Mouse (Mus musculus) heart, adult 9 months (tissue): ENCODE measurements around the gene Krt35.

ENCODE experiments used
- DNase-seq, 2 experiments: peaks; one replicate each; pipeline ENCODE4 v3.0.0; 2022; ENCODE audit warnings: low spot score in 2 of 2

Krt35 gene

DNA sequence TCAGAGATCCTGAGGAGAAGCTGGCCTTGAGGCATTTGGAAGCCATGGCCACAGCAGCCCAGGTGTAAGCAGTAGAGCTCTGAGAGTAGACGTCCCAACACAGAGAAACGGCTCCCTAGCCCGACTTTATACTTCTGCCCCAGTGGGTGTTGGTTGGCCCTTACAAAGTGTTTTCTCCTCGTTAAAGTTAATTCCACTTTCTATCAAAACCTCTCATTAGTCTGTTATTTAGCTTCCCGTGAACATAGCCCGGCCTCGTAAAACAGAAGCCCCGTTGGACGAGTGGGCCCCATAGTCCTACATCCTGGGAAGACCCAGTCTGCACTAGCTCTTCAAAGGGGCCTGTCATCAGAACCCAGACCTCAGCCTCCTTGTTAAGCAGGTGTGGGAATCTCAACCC lies at the start of gene Krt35:
Gene Krt35 (minus strand): TSS at position 101 of the 400 bp plus-strand sequence.
- no peak for DNase-seq

DNA sequence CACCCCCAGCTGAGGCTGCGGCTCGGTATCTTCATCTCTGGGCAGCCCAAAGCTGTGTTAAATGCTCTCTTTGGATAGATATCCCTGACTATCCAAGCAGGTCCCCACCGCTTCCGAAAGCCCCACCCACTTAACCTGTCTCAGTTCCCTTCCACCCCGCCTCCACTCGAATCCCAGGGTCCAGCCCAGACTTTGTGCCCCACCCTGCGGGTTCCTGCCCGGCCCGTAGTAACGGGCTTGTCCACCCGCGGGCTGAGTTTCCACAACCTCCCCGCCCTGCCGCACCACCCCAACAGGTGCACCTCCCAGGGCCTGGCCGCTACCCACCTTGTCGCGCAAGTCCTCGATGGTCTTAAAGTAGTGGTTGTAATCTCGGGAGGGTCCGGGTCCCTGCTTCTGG lies 49.1 kb upstream of the Krt35 start:
- DNase-seq: no peak

- DNase-seq: no peak
These were observed 44.9 kb upstream of the Krt35 start for GRCm38 (mm10) chr11:100140966-100141365.

GRCm38 (mm10) chr11:100139391-100139790 lies 43.4 kb upstream of the Krt35 start:
- DNase-seq: no peak

- DNase-seq: no peak
These were observed 42.8 kb upstream of the Krt35 start for GRCm38 (mm10) chr11:100138809-100139208.

DNA sequence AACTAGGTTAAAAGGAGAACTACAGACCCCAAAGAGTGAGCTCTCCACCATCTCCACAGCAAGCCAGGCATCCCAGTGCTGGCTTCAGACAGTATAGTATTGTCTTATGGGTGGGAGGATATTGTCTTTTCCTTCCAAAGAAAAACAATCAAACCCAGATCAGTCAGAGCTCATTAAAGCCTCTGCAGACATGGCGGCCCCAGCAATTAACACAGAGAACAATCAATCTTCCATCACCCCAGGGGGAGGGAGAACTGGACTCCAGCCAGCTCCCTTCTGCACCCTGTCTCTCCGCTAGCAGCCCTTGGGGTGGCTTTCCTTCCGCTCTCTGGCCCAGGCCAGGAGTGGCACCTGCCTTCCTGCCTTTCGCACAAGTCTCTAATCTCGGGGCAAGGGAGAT lies 41.7 kb upstream of the Krt35 start:
- no peak for DNase-seq

- DNase-seq: no peak
These were observed 40.5 kb upstream of the Krt35 start for GRCm38 (mm10) chr11:100136559-100136958.

DNA sequence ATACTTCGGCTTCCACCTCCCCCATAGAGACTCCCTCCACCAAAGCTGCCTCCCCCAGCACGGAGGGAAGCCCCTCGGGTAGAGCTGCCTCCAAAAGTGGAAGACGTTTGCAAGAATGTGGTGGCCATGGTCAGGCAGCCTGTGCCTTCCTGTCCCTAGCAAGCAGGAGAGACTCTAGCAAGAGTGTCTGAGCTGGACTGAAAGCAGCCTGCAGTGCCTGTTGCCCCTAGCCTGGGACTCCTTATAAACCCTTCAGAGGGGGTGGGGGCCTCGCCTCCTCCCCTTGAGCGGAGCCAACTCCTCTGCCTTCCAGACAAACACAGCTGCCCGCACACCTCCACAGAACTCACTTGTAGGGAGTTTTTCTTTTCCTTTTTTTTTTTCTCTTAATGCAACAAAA lies 39.7 kb upstream of the Krt35 start, which contains the start of gene Krt15:
Gene Krt15 (minus strand): TSS at position 198 of the 400 bp plus-strand sequence.
- DNase-seq: no peak

DNA sequence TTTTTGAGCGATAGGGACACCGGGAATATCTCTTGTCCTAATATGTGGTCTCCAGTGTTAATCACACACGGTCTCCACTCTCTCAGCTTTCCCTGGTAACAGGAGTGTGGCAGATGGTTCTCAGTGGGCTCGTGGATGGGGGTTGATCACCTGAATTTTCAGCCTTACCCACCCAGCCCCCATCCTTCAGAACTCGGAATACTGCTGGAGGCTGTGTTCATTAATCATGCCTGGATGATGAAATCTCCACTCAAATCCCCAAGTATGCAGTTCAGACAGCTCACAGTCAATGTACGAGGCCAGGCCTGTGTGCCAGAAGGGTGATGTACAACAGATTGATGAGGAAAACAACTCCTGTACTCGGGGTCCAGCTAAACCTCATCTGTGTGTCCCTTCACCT lies 28.9 kb upstream of the Krt35 start:
- no peak for DNase-seq

DNA sequence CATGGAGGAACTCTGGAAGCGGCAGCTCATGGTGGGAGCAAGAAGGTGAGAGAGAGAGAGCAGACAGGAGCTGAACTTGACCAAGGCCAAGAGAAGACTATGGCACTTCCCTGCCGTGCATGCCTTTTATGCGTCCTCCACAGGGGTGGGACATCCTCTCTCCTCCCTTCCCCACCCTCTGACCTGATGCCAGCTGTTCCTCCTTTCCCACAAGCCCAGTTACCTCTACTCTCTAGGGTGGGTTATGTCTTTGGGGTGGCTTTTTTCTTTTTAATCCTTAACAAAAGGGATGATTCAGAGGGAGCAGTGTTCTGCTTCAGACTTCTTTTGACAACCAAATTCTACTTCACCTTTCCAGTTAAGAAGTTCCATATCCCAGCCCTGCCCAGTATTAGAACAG lies 25.4 kb upstream of the Krt35 start, which contains the start of gene Krt13:
Gene Krt13 (minus strand): TSS at position 101 of the 400 bp plus-strand sequence.
- DNase-seq: no peak

- no peak for DNase-seq
These were observed 24.3 kb upstream of the Krt35 start for GRCm38 (mm10) chr11:100120331-100120730.

- DNase-seq: no peak
These were observed 17.6 kb upstream of the Krt35 start for GRCm38 (mm10) chr11:100113742-100114029.

GRCm38 (mm10) chr11:100112935-100113741 lies 17.1 kb upstream of the Krt35 start:
- DNase-seq: no peak

- no peak for DNase-seq
These were observed 9.6 kb upstream of the Krt35 start, which contains the start of gene Krt36 for GRCm38 (mm10) chr11:100105576-100106122. Krt36 (minus strand) TSS chr11:100105626.

- no peak for DNase-seq
These were observed 6.8 kb upstream of the Krt35 start for GRCm38 (mm10) chr11:100102693-100103429.

- no peak for DNase-seq
These were observed 4.3 kb upstream of the Krt35 start for GRCm38 (mm10) chr11:100100391-100100790.

DNA sequence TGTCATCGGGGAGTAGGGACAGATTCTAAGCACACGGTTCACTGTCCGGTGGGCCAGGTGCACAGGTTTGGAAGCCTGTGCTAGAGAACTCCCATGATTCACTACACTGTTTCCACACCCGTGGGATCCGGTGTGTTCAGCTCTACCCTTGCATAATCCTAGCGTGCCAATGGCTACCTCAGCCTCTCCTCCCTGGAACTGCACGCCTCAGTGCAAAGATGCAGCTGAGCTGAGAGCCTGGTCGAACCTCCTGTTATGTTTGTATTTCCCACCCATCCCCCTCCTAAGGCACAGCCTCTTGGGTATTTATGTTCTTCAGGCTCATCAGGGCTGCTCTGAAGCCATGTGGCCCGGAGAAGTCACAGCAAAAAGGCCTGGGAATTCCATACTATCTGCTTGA lies 1.8 kb upstream of the Krt35 start:
- DNase-seq: no peak

GRCm38 (mm10) chr11:100088378-100089025 lies 7.5 kb downstream of the Krt35 start:
- no peak for DNase-seq

DNA sequence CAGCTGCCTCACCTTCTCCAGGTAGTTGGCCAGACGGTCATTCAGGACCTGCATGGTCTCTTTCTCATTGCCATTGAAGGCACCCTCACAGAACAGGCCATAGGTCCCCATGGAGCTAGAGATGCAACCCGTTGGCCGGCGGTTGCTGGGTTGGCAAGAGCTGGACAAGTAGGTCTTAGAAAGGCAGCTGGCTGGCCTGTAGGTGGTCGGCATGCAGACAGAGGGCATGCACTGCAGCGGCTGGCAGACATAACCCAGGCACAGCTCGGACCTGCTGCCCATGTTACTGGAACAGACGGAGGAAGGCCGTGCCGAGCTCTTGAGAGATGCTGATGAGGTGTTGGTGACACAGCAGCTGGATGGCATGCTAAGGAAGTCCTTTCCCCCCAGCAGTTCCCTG lies 8.2 kb downstream of the Krt35 start, which contains the start of gene Krt32:
Gene Krt32 (minus strand): TSS at position 366 of the 400 bp plus-strand sequence.
- DNase-seq: no peak

- DNase-seq: no peak
These were observed 22.2 kb downstream of the Krt35 start for GRCm38 (mm10) chr11:100073873-100074272.

GRCm38 (mm10) chr11:100067293-100068036 lies 28.6 kb downstream of the Krt35 start:
- DNase-seq: no peak
